Mouse (Mus musculus) liver, adult (tissue): ENCODE measurements at regions not wholly inside any gene's neighbourhood (a gene's known extent, or its start where the extent isn't known, plus 50 kb on each side); places are given as distances from the start of the nearest gene placed in this dataset.

ENCODE experiments used
- GATA4 ChIP-seq: IDR thresholded peaks from 2 replicates; pipeline ENCODE4 v1.6.1; 2014; ENCODE audit warnings: mild to moderate bottlenecking, low read length; ENCODE audit not compliant: insufficient replicate concordance

DNA sequence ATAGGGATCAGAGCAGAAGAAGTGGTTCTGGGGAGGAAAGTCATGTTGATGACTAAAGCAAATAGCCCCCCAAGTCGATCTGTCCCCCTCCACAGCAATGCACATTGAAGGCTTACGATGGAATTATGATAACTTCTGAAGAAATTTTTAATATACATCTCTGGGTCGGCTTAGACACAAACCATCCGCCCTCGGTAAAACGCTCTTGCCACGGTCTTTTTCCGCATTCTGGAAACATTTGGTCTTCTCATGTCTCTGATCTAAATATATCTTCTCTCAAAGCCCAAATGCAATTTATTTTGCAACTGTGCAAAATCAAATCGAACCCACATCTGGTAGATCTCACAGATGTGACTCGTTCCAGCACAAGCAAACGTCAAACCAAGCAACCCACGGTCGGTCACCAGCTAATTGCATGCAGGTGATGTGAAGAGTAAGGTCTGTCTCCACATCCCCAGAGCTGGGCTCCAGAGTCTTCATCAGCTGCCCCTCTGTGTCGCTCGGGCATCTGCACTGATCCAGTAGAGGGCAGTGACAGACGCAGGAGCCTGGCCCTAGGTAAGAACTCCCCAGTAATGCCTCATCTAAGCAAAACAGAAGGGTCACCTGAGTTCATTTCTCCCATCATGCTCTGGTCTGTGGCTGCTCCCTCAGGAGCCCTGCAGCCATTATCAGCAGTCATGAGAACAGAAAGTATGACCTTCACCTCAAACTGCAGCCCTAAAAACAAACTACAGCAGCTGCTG, 79.5 kb upstream of the Gm47985 start:
- no peak for TF ChIP-seq GATA4

DNA sequence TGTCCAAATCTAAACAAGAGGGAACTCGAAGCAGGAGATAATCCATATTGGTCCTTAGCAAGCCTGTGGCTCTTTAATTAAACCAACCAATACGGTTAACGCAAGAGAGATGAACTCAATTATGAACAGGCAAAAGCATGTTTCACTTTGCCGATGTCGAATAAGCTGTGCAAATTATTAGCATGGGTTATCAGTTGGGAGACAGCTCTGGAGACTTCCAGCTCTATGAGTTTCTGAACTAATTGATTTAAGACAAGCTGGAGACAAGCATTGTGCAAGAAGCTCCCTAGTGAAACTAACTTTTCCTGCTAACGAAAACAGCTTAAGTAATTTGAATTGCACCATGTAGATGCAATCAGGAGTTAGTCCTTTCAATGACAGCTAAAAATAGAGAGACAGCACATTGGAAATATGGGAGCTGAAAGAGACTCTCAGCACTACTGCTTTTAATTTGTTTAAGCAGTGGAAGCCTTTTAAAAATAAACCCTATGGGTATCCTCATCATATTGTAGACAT, 78.8 kb upstream of the Gm47985 start:
- no peak for TF ChIP-seq GATA4

- no peak for TF ChIP-seq GATA4
Measured at GRCm38 (mm10) chr1:151104346-151104745, 78.0 kb upstream of the Gm47985 start.

DNA sequence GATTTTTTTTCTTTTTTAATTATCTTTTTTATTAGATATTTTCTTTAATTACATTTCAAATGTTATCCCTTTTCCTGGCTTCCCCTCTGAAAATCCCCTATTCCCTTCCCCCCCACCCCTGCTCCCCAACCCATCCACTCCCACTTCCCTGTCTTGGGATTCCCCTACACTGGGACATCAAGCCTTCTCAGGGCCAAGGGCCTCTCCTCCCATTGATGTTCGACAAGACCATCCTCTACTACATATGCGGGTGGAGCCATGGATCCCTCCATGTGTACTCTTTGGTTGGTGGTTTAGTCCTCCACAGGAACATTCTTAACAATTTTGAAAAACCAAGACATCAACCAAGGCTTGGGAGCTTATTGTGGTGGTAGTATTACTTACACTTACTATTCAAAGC, 77.5 kb upstream of the Gm47985 start:
- no peak for TF ChIP-seq GATA4

DNA sequence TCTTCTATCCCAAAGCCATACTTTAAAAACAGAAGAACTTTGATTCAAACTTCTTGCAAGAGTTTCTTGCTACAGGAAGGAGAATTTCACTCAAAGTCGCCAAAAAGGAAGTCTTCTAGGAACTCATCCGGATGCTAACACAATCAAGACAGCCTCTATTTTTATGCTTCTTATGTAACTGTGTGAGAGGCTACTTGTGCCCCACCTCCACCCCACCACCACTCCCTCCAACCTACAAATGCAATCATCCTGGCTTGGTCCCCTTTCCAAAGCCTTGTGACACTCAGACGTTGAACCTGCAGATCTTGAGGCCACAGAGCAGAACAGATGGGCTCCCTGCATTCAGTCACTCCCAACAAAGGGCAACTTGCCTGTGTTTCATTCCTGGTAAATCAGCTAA, 77.1 kb upstream of the Gm47985 start:
- TF ChIP-seq GATA4 = peak; percentile 43; the same call in 1 of the 2 replicates

- TF ChIP-seq GATA4 = no peak
Measured at GRCm38 (mm10) chr1:151107401-151107800, 74.9 kb upstream of the Gm47985 start.

GRCm38 (mm10) chr1:151109333-151109732, 73.0 kb upstream of the Gm47985 start:
- no peak for TF ChIP-seq GATA4

DNA sequence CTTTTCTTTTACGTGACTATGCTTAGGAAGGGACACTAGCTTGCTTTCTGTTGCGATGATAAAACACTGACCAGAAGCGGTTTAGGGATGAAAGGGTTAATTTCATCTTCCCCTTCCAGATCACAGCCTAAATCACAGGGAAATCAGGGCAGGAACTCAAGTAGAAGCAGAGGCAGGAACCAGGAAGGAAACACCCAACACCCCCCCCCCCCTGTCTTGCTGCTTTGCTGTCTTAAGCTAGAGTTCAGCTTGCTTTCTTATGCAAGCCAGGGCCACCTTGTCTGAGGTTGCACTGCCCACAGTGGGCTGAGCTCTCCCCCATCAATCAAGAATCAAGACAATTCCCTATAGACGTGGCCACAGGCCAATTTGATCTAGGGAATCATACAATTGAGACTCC, 71.9 kb upstream of the Gm47985 start:
- TF ChIP-seq GATA4 = peak; percentile 54; the same call in 1 of the 2 replicates

DNA sequence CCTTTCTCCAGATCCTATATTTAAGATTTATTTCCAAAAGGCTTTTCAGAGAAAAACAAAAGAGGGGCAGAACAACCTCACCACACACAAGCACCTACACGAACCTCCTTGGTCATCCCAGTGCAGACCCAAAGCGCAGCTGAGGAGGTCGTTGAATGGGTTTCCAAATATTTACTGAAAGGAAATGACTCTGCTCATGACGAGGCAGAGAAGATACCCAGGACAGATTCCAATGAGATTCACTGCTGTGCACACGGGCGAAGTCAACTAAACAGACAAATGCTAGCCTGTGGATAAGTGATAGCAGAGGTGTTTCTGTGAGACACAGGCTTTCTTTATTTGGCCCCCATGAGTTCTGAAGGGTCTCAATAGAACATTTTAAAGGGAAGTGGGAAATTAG, 70.7 kb upstream of the Gm47985 start:
- TF ChIP-seq GATA4 = no peak

DNA sequence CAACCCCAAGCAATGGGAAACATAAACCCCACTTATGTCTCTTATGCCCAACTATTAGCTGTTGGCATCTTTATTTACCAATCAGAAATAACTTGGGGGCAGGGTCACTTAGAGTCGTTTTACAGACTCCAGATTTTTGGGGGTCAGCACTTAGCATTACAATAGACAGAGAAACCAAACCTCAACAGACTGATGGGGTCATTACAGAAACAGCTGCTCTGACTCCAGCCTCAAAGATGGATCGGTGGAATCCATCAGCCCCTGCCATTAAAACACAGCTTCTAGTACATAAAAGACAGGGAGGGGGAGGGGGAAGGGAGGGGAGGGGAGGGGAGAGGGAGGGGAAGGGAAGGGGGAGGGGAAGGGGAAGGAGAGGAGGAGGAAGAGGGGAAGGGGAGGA, 69.9 kb upstream of the Gm47985 start:
- no peak for TF ChIP-seq GATA4

- TF ChIP-seq GATA4 = no peak
Measured at GRCm38 (mm10) chr1:151113199-151113598, 69.1 kb upstream of the Gm47985 start.

GRCm38 (mm10) chr1:151118530-151118929, 63.8 kb upstream of the Gm47985 start:
- TF ChIP-seq GATA4 = no peak

DNA sequence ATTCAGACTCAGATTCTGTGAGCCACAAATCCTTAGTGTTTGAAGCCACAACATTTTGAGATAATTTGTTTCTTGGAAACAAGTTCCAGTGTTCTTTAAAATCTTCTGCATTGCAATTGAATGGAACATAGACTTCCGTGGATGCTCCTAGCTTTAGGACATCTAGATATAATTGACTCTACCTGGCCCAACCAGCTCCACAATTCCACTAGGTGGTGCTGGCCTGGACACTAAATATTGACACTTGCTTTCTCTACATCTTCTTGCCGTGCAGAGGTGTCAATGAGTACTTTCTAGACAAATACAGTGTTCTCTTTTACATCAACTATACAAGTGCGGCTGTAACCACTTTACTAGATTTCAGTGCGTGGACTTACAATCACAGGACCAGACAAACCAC, 63.4 kb upstream of the Gm47985 start:
- no peak for TF ChIP-seq GATA4

- TF ChIP-seq GATA4 = no peak
Measured at GRCm38 (mm10) chr1:151119566-151119965, 62.8 kb upstream of the Gm47985 start.

- no peak for TF ChIP-seq GATA4
Measured at GRCm38 (mm10) chr1:151121686-151122085, 60.7 kb upstream of the Gm47985 start.

DNA sequence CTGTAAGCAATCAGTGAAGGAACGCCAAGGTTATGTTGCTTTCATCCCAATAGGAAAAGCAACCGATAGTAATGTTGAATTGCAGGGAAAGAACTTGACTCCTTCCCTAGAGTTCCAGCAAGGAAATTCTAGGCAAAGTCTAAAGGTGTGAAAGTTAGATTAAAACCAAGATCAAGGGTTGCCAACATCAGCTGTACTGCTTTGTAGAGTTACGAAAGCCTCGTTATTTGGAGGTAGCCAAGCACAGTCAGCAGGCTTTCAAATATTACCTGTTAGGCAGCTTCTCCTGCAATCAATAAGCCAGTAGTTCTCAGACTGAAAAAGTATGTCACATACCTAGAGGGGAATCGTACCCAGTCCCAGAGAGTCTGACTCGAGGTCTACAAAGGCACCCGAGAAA, 58.4 kb upstream of the Gm47985 start:
- no peak for TF ChIP-seq GATA4
